Mouse (Mus musculus) thymus, adult 18-20 months (tissue): ENCODE data around the gene Chac1.
A peak's percentile ranks its signal among the peaks of the same experiment; 100 is the strongest.

ENCODE experiments used
- DNase-seq, 2 experiments: peaks; one replicate each; pipeline ENCODE4 v3.0.0; 2022; ENCODE audit warnings: mixed read lengths in 2 of 2

The Chac1 gene

GRCm38 (mm10) chr2:119327942-119328526, 23.0 kb upstream of the Chac1 start:
- DNase-seq, result no peak

- no peak for DNase-seq
Observed at GRCm38 (mm10) chr2:119328546-119328945, 22.5 kb upstream of the Chac1 start.

- DNase-seq, result no peak
Observed at GRCm38 (mm10) chr2:119329123-119329817, 21.8 kb upstream of the Chac1 start.

- no peak for DNase-seq
Observed at GRCm38 (mm10) chr2:119330795-119331194, 20.2 kb upstream of the Chac1 start.

GRCm38 (mm10) chr2:119332177-119332661, 18.8 kb upstream of the Chac1 start:
- DNase-seq, result no peak

GRCm38 (mm10) chr2:119334135-119334534, 16.9 kb upstream of the Chac1 start:
- DNase-seq, result no peak

- DNase-seq, result no peak
Observed at GRCm38 (mm10) chr2:119334964-119335525, 16.0 kb upstream of the Chac1 start.

GRCm38 (mm10) chr2:119335535-119335934, 15.5 kb upstream of the Chac1 start:
- no peak for DNase-seq

- no peak for DNase-seq
Observed at GRCm38 (mm10) chr2:119336002-119336401, 15.0 kb upstream of the Chac1 start.

- DNase-seq, result no peak
Observed at GRCm38 (mm10) chr2:119336470-119336869, 14.6 kb upstream of the Chac1 start.

- peak; percentile 78 to 82 for DNase-seq
Observed at GRCm38 (mm10) chr2:119337425-119338265, 13.4 kb upstream of the Chac1 start.

GRCm38 (mm10) chr2:119344537-119345138, 6.4 kb upstream of the Chac1 start:
- DNase-seq, result no peak

- no peak for DNase-seq
Observed at GRCm38 (mm10) chr2:119353707-119354106, 2.7 kb downstream of the Chac1 start.

- no peak for DNase-seq
Observed at GRCm38 (mm10) chr2:119355089-119355488, 4.1 kb downstream of the Chac1 start.

GRCm38 (mm10) chr2:119355651-119356050, 4.6 kb downstream of the Chac1 start:
- DNase-seq, result no peak

- no peak for DNase-seq
Observed at GRCm38 (mm10) chr2:119356310-119356709, 5.3 kb downstream of the Chac1 start.

- no peak for DNase-seq
Observed at GRCm38 (mm10) chr2:119356805-119357204, 5.8 kb downstream of the Chac1 start.

GRCm38 (mm10) chr2:119358249-119358648, 7.2 kb downstream of the Chac1 start:
- no peak for DNase-seq

GRCm38 (mm10) chr2:119359721-119360291, 8.8 kb downstream of the Chac1 start:
- DNase-seq, result no peak

GRCm38 (mm10) chr2:119364969-119365368, 13.9 kb downstream of the Chac1 start:
- DNase-seq, result no peak

GRCm38 (mm10) chr2:119367346-119367745, 16.3 kb downstream of the Chac1 start:
- DNase-seq, result no peak

GRCm38 (mm10) chr2:119370116-119370515, 19.1 kb downstream of the Chac1 start:
- DNase-seq, result no peak
